Mouse (Mus musculus) kidney, embryonic 14.5 days (tissue): ENCODE data around the gene Entpd7. TPM values are rescaled to one million over a fixed set of nuclear protein-coding genes. Genes with fewer than 3 reads are reported as not detected.

Experiments used
- ATAC-seq: fragments of 200-750 bp; cut with Nextera tagmentation; 2 replicates; pipeline ENCODE4 v1.8.0; 2017; ENCODE audit warnings: moderate number of reproducible peaks, mild to moderate bottlenecking, moderate TSS enrichment, moderate library complexity; ENCODE audit not compliant: low FRiP score, low TSS enrichment
- H3K27ac ChIP-seq: fragments of 300-500 bp; sonication (generic); 2 replicates; pipeline ENCODE4 v1.5.1; 2014; ENCODE audit warnings: low read depth, mild to moderate bottlenecking, low read length, moderate library complexity, mixed read lengths
- H3K27me3 ChIP-seq: fragments of 300-500 bp; sonication (generic); 2 replicates; pipeline ENCODE4 v1.6.1; 2014; ENCODE audit warnings: mild to moderate bottlenecking, low read length; ENCODE audit not compliant: control insufficient read depth, insufficient read depth
- H3K36me3 ChIP-seq: fragments of 300-500 bp; sonication (generic); 2 replicates; pipeline ENCODE4 v1.6.1; 2014; ENCODE audit warnings: low read length, mixed read lengths; ENCODE audit not compliant: control insufficient read depth, insufficient read depth
- H3K4me1 ChIP-seq: fragments of 300-500 bp; sonication (generic); 2 replicates; pipeline ENCODE4 v1.6.1; 2014; ENCODE audit warnings: low read length, mixed read lengths; ENCODE audit not compliant: control insufficient read depth, insufficient read depth
- H3K4me2 ChIP-seq: fragments of 300-500 bp; sonication (generic); replicated peaks from 2 replicates; pipeline ENCODE4 v1.6.1; 2014; ENCODE audit warnings: low read depth, mild to moderate bottlenecking, low read length
- H3K4me3 ChIP-seq: fragments of 300-500 bp; sonication (generic); 2 replicates; pipeline ENCODE4 v1.5.1; 2014; ENCODE audit warnings: mild to moderate bottlenecking, low read length
- H3K9ac ChIP-seq: fragments of 300-500 bp; sonication (generic); 2 replicates; pipeline ENCODE4 v1.6.1; 2014; ENCODE audit warnings: low read depth, mild to moderate bottlenecking, low read length, moderate library complexity
- H3K9me3 ChIP-seq: fragments of 300-500 bp; sonication (generic); 2 replicates; pipeline ENCODE4 v1.6.1; 2016; ENCODE audit warnings: low read length; ENCODE audit not compliant: control insufficient read depth
- WGBS: fragments of 180-500 bp; shearing (Covaris S2); extraction: QIAGEN DNeasy Blood & Tissue Kit; methylation state at CpG from one replicate; pipeline ENCODE4 v1.1.7; 2014; 5-methylcytosine and 5-hydroxymethylcytosine counted together
- polyA plus RNA-seq: library from polyadenylated mRNA; unstranded; fragments of >200 nt; fragmentation: Nextera tagmentation; extraction: Ambion mirVana; gene quantifications from 2 replicates; pipeline ENCODE4 v1.2.1, GENCODE M21; 2014

The Entpd7 gene
- polyA plus RNA-seq, 1 experiment from 2014 or later = 16.1 TPM

DNA sequence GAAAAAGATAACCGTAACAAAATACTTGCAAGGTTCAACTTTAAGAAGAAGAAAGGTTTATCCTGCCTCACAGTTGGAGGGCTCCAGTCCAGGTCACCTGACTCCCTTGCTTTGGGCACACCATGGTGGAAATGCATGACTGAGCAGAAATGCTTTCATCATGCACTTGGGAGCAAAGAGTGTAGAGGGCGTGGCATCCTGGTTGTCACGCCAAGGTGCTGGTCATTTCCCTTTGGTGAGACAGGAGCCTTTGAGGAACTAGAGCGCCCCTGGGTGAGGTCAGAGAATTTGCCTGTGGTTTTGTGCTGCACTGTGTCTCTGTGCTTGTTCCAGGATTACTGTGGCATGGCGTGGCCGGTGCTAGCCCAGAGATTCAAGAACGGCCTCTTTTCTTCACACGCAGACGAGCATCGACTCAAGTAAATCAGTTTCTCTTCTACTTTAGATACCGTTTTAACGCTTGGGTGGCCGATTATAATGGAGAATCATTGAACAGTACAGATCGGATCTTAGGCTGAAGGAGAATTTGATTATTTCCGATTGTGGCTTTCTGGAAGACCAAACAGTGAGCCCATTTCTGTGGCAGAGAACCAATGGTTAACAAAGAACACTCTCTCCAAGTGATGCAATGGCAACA, 37.2 kb downstream of the Entpd7 start:
- Histone ChIP-seq H3K27ac (no peak overlapping the region), H3K4me1 (no peaks in the 10 kb centered on the region), H3K36me3 (peaks cover 51% of the 10 kb centered on the region), H3K4me3 (no peak overlapping the region), H3K9me3 (no peaks in the 10 kb centered on the region), H3K27me3 (no peaks in the 10 kb centered on the region), H3K4me2 (no peak overlapping the region), H3K9ac (no peak overlapping the region)
- 85% methylated on average over 15 of the region's 15 CpGs for WGBS
- ATAC-seq = no peak

DNA sequence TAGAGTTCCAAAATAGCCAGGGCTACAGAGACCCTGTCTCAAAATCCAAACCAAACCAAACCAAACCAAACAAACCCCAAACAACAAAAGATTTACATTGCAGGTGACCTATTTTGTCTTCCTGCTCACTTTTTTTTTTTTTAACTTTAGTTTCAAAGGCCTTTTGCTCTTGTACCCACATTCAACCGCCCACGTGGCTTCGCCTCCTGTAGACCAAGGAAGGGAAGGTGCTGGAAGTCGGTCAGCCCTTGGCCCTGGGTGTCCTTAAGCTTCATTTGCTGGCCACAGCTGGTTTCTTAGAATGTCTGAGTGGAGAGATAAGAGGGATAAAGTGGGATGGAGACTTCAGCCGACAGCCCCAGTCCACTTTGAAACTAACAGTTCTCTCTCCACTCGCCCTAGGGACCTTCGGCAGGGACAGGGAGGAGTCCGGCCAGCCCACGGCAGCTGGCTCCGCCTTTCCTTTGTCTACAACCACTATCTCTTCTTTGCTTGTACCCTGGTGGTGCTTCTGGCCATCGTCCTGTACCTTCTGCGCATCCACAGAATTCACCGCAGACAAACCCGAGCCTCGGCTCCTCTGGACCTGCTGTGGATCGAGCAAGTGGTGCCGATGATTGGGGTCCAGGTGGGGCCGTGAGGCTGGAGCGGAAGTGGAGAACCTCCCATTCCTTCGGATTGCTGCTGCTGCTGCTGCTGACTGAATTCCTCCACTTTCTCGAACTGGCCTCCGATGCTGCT, 40.0 kb downstream of the Entpd7 start:
- Histone ChIP-seq H3K9ac (peak overlapping the region; percentile 52; the same call in 1 of the 2 replicates), H3K4me2 (peak overlapping the region; percentile 34), H3K36me3 (peaks cover 37% of the 10 kb centered on the region), H3K27ac (peak overlapping the region; percentile 34; the same call in 1 of the 2 replicates), H3K4me1 (no peaks in the 10 kb centered on the region), H3K4me3 (peak overlapping the region; percentile 23; the same call in 1 of the 2 replicates), H3K27me3 (no peaks in the 10 kb centered on the region), H3K9me3 (no peaks in the 10 kb centered on the region)
- WGBS = 43% methylated on average over 22 of the region's 22 CpGs
- ATAC-seq = peak; percentile 63; the same call in 1 of the 2 replicates

DNA sequence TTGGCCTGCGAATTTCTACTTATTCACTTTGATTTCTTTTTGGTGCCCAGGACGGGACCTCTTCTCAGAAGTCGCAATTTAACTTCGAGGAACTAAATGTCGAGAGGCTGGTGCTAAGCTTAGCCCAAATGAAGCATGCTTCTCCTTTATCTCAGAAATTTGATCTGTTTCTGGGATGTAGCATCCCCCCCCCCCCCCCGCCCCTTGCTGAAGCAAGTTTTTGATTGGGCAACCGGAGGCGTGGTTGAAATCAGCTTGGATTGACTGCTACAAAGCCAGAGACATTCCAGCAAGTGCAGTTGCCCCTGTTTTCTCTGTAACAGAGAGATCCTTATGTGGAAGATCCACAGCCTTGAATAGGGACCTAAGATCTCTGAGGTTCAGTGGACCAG, 40.6 kb downstream of the Entpd7 start:
- Histone ChIP-seq H3K9me3 (no peaks in the 10 kb centered on the region), H3K36me3 (peaks cover 38% of the 10 kb centered on the region), H3K4me1 (no peaks in the 10 kb centered on the region), H3K27ac (peak overlapping the region; percentile 34; the same call in 1 of the 2 replicates), H3K4me3 (peak overlapping the region; percentile 23; the same call in 1 of the 2 replicates), H3K9ac (no peak overlapping the region), H3K27me3 (no peaks in the 10 kb centered on the region), H3K4me2 (peak overlapping the region; percentile 34)
- 32% methylated on average over 8 of the region's 8 CpGs for WGBS
- no peak for ATAC-seq

DNA sequence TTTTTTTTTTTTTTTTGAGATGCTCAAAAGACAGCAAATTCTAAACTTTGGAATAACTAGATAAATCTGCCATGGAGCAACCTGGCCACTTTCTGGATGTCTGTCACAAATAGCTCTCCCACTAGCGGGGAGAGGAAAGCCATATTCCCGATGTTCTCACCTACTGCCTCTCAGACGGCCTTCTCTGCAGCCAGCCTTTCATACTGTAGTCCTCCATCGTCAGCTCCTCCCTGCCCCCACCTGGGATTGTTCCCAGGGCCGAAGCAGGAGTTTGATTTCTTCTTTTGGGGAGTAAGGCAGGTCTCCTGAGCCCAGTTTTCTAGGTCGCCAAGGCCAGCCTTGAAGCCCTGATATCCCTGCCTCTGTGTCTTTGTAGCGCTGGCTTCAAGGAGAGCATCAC, 41.7 kb downstream of the Entpd7 start:
- no peaks in the 10 kb centered on the region for H3K27me3 ChIP-seq
- no peak overlapping the region for H3K4me3 ChIP-seq
- H3K27ac ChIP-seq = no peak overlapping the region
- H3K4me1 ChIP-seq = no peaks in the 10 kb centered on the region
- peaks cover 35% of the 10 kb centered on the region for H3K36me3 ChIP-seq
- no peak for ATAC-seq
- no peak overlapping the region for H3K4me2 ChIP-seq
- WGBS = 63% methylated on average over 7 of the region's 7 CpGs
- H3K9me3 ChIP-seq = no peaks in the 10 kb centered on the region
- H3K9ac ChIP-seq = no peak overlapping the region

DNA sequence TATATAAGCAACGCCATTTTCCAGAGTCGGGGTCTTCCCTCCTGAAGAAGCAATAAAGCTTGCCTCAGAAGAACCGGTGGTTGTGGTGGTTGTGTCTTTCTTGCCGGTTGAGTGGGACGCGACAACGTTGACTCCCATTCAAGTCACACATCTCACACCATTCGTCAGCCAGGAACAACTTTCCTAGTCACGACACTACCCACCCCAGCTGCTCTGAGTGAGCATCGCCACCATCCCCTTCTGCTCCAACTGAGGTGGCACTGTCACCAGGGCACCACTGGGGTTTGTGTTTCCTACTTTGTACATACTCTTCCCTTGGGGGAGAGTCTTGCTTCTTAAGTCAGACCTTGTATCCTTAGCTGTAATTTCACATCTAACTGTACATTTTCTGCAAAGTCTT, 48.9 kb downstream of the Entpd7 start:
- Histone ChIP-seq H3K4me1 (no peaks in the 10 kb centered on the region), H3K9ac (no peak overlapping the region), H3K27me3 (no peaks in the 10 kb centered on the region), H3K4me3 (no peak overlapping the region), H3K9me3 (no peaks in the 10 kb centered on the region), H3K27ac (no peak overlapping the region), H3K4me2 (no peak overlapping the region), H3K36me3 (peaks cover 71% of the 10 kb centered on the region)
- ATAC-seq = no peak
- WGBS = 95% methylated on average over 10 of the region's 10 CpGs

DNA sequence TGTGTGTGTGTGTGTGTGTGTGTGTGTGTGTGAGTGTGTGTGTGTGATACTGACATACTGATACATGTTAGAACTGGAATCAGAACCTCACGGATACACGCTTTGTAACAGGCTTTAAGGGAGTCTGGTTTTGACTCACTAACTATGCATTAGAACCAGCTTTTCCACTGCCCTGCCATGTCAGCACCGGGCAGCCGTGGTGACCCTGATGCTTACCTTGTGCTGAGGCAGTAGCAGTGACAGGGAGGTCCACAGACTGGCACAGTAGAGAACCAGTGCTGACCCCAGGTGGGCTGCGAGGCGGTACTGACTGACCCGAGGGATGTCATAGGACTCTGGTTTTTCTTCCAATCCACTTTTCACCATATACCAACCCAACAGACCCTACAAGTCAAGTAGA, 53.9 kb downstream of the Entpd7 start:
- Histone ChIP-seq H3K27ac (no peak overlapping the region), H3K4me1 (no peaks in the 10 kb centered on the region), H3K27me3 (no peaks in the 10 kb centered on the region), H3K4me2 (no peak overlapping the region), H3K4me3 (no peak overlapping the region), H3K36me3 (peaks cover 78% of the 10 kb centered on the region), H3K9me3 (no peaks in the 10 kb centered on the region), H3K9ac (no peak overlapping the region)
- 93% methylated on average over 7 of the region's 7 CpGs for WGBS
- ATAC-seq = no peak

DNA sequence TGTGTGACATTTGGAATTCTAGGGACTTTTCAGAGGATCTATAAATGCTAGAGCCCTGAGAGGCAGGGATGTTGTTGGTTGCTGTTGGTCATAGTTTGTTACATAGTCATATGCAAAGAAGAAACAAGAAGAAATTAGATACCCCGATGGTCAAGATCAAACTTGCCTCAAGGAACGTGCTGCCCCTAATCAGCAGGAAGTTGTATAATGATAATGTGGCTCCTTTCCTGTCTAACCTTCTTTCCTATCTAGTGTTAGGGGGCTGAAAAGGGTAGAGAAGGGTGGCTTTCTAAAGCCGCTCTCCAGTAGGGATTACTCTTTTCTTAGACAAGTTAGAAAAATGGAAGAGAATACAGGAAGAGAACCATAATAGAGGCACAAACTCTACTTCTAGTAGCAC, 56.3 kb downstream of the Entpd7 start:
- Histone ChIP-seq H3K4me1 (no peaks in the 10 kb centered on the region), H3K9me3 (no peaks in the 10 kb centered on the region), H3K27me3 (no peaks in the 10 kb centered on the region), H3K4me2 (no peak overlapping the region), H3K27ac (no peak overlapping the region), H3K36me3 (peaks cover 75% of the 10 kb centered on the region), H3K9ac (no peak overlapping the region), H3K4me3 (no peak overlapping the region)
- 87% methylated on average over 3 of the region's 3 CpGs for WGBS
- ATAC-seq = no peak

DNA sequence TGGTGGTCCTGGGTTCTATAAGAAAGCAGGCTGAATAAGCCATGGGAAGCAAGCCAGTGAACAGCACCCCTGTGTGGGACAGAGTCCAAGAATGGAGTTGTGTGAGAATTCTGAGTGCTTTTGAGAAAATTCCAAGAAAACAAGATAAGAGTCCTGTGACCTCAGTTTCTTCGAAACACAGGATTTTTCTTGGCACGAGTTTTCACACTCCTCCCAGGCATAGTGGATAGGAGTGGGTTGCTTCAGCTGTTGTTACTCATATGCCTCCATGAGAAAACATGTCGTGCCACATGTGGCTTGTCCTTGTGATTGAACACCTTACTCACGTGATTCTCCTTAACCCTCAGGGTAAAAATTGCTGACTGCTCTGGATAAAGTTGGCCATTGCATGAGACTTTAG, 58.4 kb downstream of the Entpd7 start:
- Histone ChIP-seq H3K27me3 (no peaks in the 10 kb centered on the region), H3K27ac (no peak overlapping the region), H3K36me3 (peaks cover 58% of the 10 kb centered on the region), H3K4me1 (no peaks in the 10 kb centered on the region), H3K9me3 (no peaks in the 10 kb centered on the region), H3K4me3 (no peak overlapping the region), H3K4me2 (no peak overlapping the region), H3K9ac (no peak overlapping the region)
- ATAC-seq = no peak
- WGBS = 88% methylated on average over 4 of the region's 4 CpGs

DNA sequence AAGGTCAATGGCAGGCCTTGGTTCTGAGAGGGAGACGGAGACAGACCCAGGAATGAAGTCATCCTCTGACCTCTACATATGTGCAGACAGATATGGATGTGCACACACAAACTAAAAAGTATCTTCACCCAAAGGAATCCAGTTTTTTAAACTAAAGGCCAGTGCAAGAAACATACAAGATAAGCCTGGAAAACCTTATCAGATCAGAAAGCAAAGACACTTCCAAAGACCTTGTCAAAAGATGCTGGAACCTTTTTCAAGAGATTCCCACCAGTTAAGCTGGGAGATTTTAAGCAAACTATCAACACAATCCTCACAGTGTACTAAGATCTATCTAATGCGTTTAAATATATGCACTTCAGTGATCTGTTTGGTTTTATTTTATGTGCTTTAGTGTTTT, 60.5 kb downstream of the Entpd7 start:
- H3K4me1 ChIP-seq = no peaks in the 10 kb centered on the region
- H3K9ac ChIP-seq = no peak overlapping the region
- H3K27me3 ChIP-seq = no peaks in the 10 kb centered on the region
- H3K27ac ChIP-seq = no peak overlapping the region
- no peaks in the 10 kb centered on the region for H3K9me3 ChIP-seq
- 95% methylated on average over 2 of the region's 2 CpGs for WGBS
- H3K4me2 ChIP-seq = no peak overlapping the region
- no peak overlapping the region for H3K4me3 ChIP-seq
- H3K36me3 ChIP-seq = peaks cover 47% of the 10 kb centered on the region
- ATAC-seq = no peak
